Mouse (Mus musculus) lung, adult 2 months (tissue): Measurements from ENCODE around the gene Ago1.

Experiments
- CTCF ChIP-seq: fragments of 200-500 bp; IDR thresholded peaks from 2 replicates; pipeline ENCODE4 v1.5.1; 2011; ENCODE audit warnings: mild to moderate bottlenecking, low read length, control low read depth; ENCODE audit not compliant: insufficient read depth
- POLR2A ChIP-seq: fragments of 200-500 bp; IDR thresholded peaks from 2 replicates; pipeline ENCODE4 v1.6.1; 2011; ENCODE audit warnings: low read depth, mild to moderate bottlenecking, control low read depth, low read length, borderline replicate concordance; ENCODE audit errors: extremely low read depth

- TF ChIP-seq CTCF (no peak), POLR2A (no peak)
Measured at GRCm38 (mm10) chr4:126468925-126469324, 542 bp upstream of the Ago1 start.
